Mouse (Mus musculus) natural killer cell, adult 2 months (primary cell): ENCODE results near the gene Rdm1.
A peak's percentile ranks its signal among the peaks of the same experiment; 100 is the strongest.
"Not testable (repeated sequence)": the region's sequence is repeated elsewhere in the genome, so short reads cannot be mapped to it uniquely, and the experiment has no call there.

Experiments
- DNase-seq, 2 experiments: peaks; one replicate each; pipeline ENCODE4 v3.0.0; 2022; ENCODE audit warnings: low spot score in 2 of 2

Rdm1 gene

GRCm38 (mm10) chr11:101626995-101627856 is at the start of gene Rdm1:
Gene Rdm1, plus strand, starts transcription at chr11:101627195.
- peak; percentile 77 to 80 for DNase-seq

- DNase-seq, result no peak
Measured at GRCm38 (mm10) chr11:101581081-101581764, 45.8 kb upstream of the Rdm1 start.

- DNase-seq, result peak; percentile 32 to 39
Measured at GRCm38 (mm10) chr11:101582054-101583035, 44.6 kb upstream of the Rdm1 start, which contains the start of gene Tmem106a. Gene Tmem106a, plus strand, starts transcription at chr11:101582242.

- no peak for DNase-seq
Measured at GRCm38 (mm10) chr11:101583205-101583604, 43.8 kb upstream of the Rdm1 start.

- DNase-seq, result not testable (repeated sequence)
Measured at GRCm38 (mm10) chr11:101585031-101585430, 42.0 kb upstream of the Rdm1 start.

GRCm38 (mm10) chr11:101585805-101586204 is 41.2 kb upstream of the Rdm1 start:
- DNase-seq, result no peak

- no peak for DNase-seq
Measured at GRCm38 (mm10) chr11:101587676-101588075, 39.3 kb upstream of the Rdm1 start.

- DNase-seq, result no peak
Measured at GRCm38 (mm10) chr11:101588868-101589267, 38.1 kb upstream of the Rdm1 start.

- DNase-seq, result peak; percentile 45 to 64
Measured at GRCm38 (mm10) chr11:101589444-101589843, 37.6 kb upstream of the Rdm1 start.

GRCm38 (mm10) chr11:101589989-101590624 is 36.9 kb upstream of the Rdm1 start:
- DNase-seq, result no peak

- no peak for DNase-seq
Measured at GRCm38 (mm10) chr11:101599156-101599555, 27.8 kb upstream of the Rdm1 start, which contains the start of gene Gm11634. Gene Gm11634, minus strand, starts transcription at chr11:101599256.

GRCm38 (mm10) chr11:101602491-101602890 is 24.5 kb upstream of the Rdm1 start:
- peak; percentile 14 to 40 for DNase-seq

GRCm38 (mm10) chr11:101604116-101604515 is 22.9 kb upstream of the Rdm1 start:
- DNase-seq, result no peak

GRCm38 (mm10) chr11:101604531-101605453 is 22.2 kb upstream of the Rdm1 start:
- peak; percentile 58 to 77 for DNase-seq

- DNase-seq, result not testable (repeated sequence)
Measured at GRCm38 (mm10) chr11:101607134-101607533, 19.9 kb upstream of the Rdm1 start.

- DNase-seq, result no peak
Measured at GRCm38 (mm10) chr11:101610445-101610844, 16.6 kb upstream of the Rdm1 start.

- no peak for DNase-seq
Measured at GRCm38 (mm10) chr11:101613596-101613995, 13.4 kb upstream of the Rdm1 start.

- DNase-seq, result no peak
Measured at GRCm38 (mm10) chr11:101614116-101614515, 12.9 kb upstream of the Rdm1 start.

GRCm38 (mm10) chr11:101615380-101615779 is 11.6 kb upstream of the Rdm1 start:
- DNase-seq, result no peak

- no peak for DNase-seq
Measured at GRCm38 (mm10) chr11:101616104-101616503, 10.9 kb upstream of the Rdm1 start.
